Mouse (Mus musculus) midbrain, embryonic 13.5 days (tissue): Measurements from ENCODE around the gene 2410004P03Rik. TPM values are rescaled to one million over a fixed set of nuclear protein-coding genes. Genes with fewer than 3 reads are reported as not detected.
A peak's percentile ranks its signal among the peaks of the same experiment; 100 is the strongest.
"Not testable (repeated sequence)": the region's sequence is repeated elsewhere in the genome, so short reads cannot be mapped to it uniquely, and the experiment has no call there.

Source experiments
- ATAC-seq: fragments of 200-750 bp; cut with Nextera tagmentation; 2 replicates; pipeline ENCODE4 v1.8.0; 2017; ENCODE audit warnings: mild to moderate bottlenecking, moderate TSS enrichment, moderate library complexity
- H3K27ac ChIP-seq: fragments of 300-500 bp; sonication (generic); 2 replicates; pipeline ENCODE4 v1.5.1; 2015; ENCODE audit warnings: inconsistent platforms, mild to moderate bottlenecking, moderate library complexity
- H3K27me3 ChIP-seq: fragments of 300-500 bp; sonication (generic); 2 replicates; pipeline ENCODE4 v1.6.1; 2015; ENCODE audit warnings: mild to moderate bottlenecking, inconsistent platforms
- H3K36me3 ChIP-seq: fragments of 300-500 bp; sonication (generic); 2 replicates; pipeline ENCODE4 v1.6.1; 2015; ENCODE audit warnings: mild to moderate bottlenecking, inconsistent platforms
- H3K4me1 ChIP-seq: fragments of 300-500 bp; sonication (generic); replicated peaks from 2 replicates; pipeline ENCODE4 v1.6.1; 2015; ENCODE audit warnings: inconsistent platforms
- H3K4me2 ChIP-seq: fragments of 300-500 bp; sonication (generic); replicated peaks from 2 replicates; pipeline ENCODE4 v1.6.1; 2015; ENCODE audit warnings: moderate library complexity, mild to moderate bottlenecking, inconsistent platforms
- H3K4me3 ChIP-seq: fragments of 300-500 bp; sonication (generic); replicated peaks from 2 replicates; pipeline ENCODE4 v1.5.1; 2015; ENCODE audit warnings: mild to moderate bottlenecking, inconsistent platforms
- H3K9ac ChIP-seq: fragments of 300-500 bp; sonication (generic); replicated peaks from 2 replicates; pipeline ENCODE4 v1.6.1; 2015; ENCODE audit warnings: mild to moderate bottlenecking, inconsistent platforms
- H3K9me3 ChIP-seq: fragments of 300-500 bp; sonication (generic); 2 replicates; pipeline ENCODE4 v1.6.1; 2016; ENCODE audit warnings: mild to moderate bottlenecking, inconsistent platforms
- WGBS: fragments of 180-500 bp; shearing (Covaris S2); methylation state at CpG from one replicate; pipeline ENCODE4 v1.1.7; 2015; 5-methylcytosine and 5-hydroxymethylcytosine counted together
- polyA plus RNA-seq: library from polyadenylated mRNA; unstranded; fragments of >200 nt; fragmentation: Nextera tagmentation; extraction: Ambion mirVana; gene quantifications from 2 replicates; pipeline ENCODE4 v1.2.1, GENCODE M21; 2015

Gene 2410004P03Rik
- polyA plus RNA-seq, 1 experiment from 2014 or later, result 1.5 TPM

DNA sequence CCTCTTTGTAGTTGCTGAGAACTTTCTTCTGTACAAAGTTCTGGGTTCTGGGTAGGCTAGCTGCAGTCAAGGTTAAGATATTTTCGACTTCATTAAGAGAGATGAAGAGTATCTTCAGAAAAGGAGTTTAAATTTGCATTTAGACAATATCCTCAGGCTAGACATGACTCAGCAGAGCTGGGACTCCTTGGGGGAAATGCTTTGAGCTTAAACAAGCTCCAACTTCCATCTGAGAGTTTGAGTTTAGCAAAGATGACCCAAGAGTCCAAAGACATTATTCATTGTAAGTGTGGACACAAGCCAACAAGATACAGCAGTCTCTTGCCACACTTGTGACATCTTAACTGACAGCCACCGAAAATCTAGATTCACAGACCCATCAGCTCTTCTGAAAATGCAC is 27.9 kb upstream of the 2410004P03Rik start:
- Histone ChIP-seq H3K9me3 (no peaks in the 10 kb centered on the region), H3K36me3 (no peaks in the 10 kb centered on the region), H3K9ac (no peak overlapping the region), H3K27me3 (no peaks in the 10 kb centered on the region), H3K4me3 (no peak overlapping the region), H3K4me2 (no peak overlapping the region), H3K27ac (no peak overlapping the region), H3K4me1 (0 out of 2 replicates have a peak, but pooled peaks cover 6% of the 10 kb centered on the region)
- ATAC-seq, result no peak
- WGBS, result 77% methylated on average over 2 of the region's 2 CpGs

DNA sequence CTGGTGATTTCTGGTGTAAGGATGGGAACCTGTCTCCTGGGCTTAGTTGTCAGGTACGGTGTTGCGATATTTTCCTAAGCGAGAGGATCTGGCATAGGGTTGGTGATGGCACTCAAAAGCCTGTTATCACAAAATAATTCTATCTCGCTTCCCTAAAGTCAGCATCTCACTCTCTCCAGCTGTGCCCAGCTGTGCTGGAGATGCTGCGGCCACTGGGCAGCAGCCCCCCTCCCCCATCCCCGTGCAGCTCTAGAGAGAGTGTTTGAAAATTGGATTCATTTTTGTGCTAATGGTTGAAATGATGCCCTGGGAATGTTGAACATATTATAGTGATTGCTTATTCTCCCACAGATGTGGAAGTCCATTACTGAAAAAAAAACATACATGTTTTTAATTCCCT is 26.7 kb upstream of the 2410004P03Rik start:
- no peaks in the 10 kb centered on the region for H3K36me3 ChIP-seq
- H3K27me3 ChIP-seq, result no peaks in the 10 kb centered on the region
- no peak overlapping the region for H3K27ac ChIP-seq
- no peak overlapping the region for H3K4me2 ChIP-seq
- WGBS, result 78% methylated on average over 6 of the region's 6 CpGs
- ATAC-seq, result no peak
- H3K9ac ChIP-seq, result no peak overlapping the region
- H3K9me3 ChIP-seq, result no peaks in the 10 kb centered on the region
- H3K4me3 ChIP-seq, result no peak overlapping the region
- H3K4me1 ChIP-seq, result 0 out of 2 replicates have a peak, but pooled peaks cover 6% of the 10 kb centered on the region

- Histone ChIP-seq H3K4me2 (no peak overlapping the region), H3K9me3 (no peaks in the 10 kb centered on the region), H3K27ac (no peak overlapping the region), H3K4me1 (0 out of 2 replicates have a peak, but pooled peaks cover 6% of the 10 kb centered on the region), H3K27me3 (no peaks in the 10 kb centered on the region), H3K36me3 (no peaks in the 10 kb centered on the region), H3K9ac (no peak overlapping the region), H3K4me3 (no peak overlapping the region)
- WGBS, result 59% methylated on average over 14 of the region's 14 CpGs
- no peak for ATAC-seq
Measured at GRCm38 (mm10) chr12:17037053-17037610, 25.6 kb upstream of the 2410004P03Rik start.

DNA sequence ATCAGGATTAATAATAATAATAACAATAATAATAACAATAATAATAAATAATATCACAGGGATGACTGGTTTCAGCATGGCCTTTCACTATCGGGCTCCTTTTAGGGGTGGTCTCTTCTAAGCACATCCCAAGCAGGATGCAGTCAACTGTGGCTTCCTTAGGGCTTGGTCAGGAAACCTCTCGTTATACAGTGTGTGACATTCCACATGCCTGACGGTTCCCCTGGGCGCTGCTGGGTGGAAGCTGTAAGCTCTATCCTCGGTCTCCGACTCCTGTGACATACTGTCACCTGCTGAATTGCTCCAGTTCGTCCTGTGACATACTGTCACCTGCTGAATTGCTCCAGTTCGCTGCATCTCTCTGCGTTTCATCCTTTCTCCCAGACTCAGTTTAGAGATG is 25.0 kb upstream of the 2410004P03Rik start:
- no peaks in the 10 kb centered on the region for H3K36me3 ChIP-seq
- H3K27me3 ChIP-seq, result no peaks in the 10 kb centered on the region
- no peak overlapping the region for H3K9ac ChIP-seq
- no peak overlapping the region for H3K4me3 ChIP-seq
- no peak overlapping the region for H3K27ac ChIP-seq
- H3K4me2 ChIP-seq, result no peak overlapping the region
- H3K9me3 ChIP-seq, result no peaks in the 10 kb centered on the region
- ATAC-seq, result no peak; the same call in 1 of the 2 replicates
- 0 out of 2 replicates have a peak, but pooled peaks cover 6% of the 10 kb centered on the region for H3K4me1 ChIP-seq
- WGBS, result 57% methylated on average over 9 of the region's 9 CpGs

- Histone ChIP-seq H3K27ac (no peak overlapping the region), H3K9ac (no peak overlapping the region), H3K4me2 (no peak overlapping the region), H3K36me3 (no peaks in the 10 kb centered on the region), H3K4me3 (no peak overlapping the region), H3K4me1 (0 out of 2 replicates have a peak, but pooled peaks cover 6% of the 10 kb centered on the region), H3K9me3 (no peaks in the 10 kb centered on the region), H3K27me3 (no peaks in the 10 kb centered on the region)
- 65% methylated on average over 2 of the region's 2 CpGs for WGBS
- ATAC-seq, result no peak
Measured at GRCm38 (mm10) chr12:17035128-17035527, 23.6 kb upstream of the 2410004P03Rik start.

DNA sequence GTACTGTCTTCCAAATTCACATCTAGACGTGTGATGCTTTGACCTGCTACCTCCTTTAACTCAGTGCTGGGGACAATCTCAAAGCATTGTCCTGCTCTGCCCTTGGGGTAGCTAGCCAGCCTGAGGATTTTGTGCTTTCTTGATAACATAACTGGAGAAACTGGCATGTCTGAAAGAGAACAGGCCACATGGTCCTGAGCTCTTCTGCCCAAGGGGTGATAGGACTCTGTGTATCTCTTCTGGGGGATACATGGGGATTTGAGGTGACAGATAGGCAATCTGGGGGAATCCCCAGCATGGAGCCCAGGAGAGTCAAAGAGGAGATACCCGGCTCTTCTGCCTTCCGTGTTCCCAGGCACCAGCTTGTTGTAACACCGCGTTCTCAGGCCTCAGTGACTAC is 23.1 kb upstream of the 2410004P03Rik start:
- Histone ChIP-seq H3K4me2 (no peak overlapping the region), H3K9ac (no peak overlapping the region), H3K4me1 (0 out of 2 replicates have a peak, but pooled peaks cover 6% of the 10 kb centered on the region), H3K27ac (no peak overlapping the region), H3K4me3 (no peak overlapping the region), H3K36me3 (no peaks in the 10 kb centered on the region), H3K9me3 (no peaks in the 10 kb centered on the region), H3K27me3 (no peaks in the 10 kb centered on the region)
- 89% methylated on average over 5 of the region's 5 CpGs for WGBS
- ATAC-seq, result no peak

DNA sequence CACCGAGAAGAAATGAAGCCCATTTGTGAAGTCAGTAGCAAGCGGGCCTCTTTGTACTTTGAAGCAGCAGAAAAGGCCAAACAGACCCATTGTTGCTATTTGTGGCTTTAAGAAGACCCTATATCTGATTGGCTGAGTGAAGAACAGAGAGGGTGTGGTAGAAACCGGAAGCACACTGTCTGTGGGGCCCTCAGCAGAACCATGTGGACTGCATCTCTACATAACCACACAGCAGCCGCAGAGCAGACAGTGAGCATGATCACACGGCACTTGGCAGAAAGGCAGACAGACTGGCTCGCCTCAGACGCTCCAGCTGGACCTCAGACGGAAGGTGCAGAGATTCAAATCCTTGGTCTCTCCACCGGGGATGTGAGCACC is 21.9 kb upstream of the 2410004P03Rik start:
- peak; percentile 57; the same call in 1 of the 2 replicates for ATAC-seq
- H3K4me1 ChIP-seq, result 0 out of 2 replicates have a peak, but pooled peaks cover 6% of the 10 kb centered on the region
- H3K4me3 ChIP-seq, result no peak overlapping the region
- no peak overlapping the region for H3K9ac ChIP-seq
- WGBS, result 84% methylated on average over 9 of the region's 9 CpGs
- H3K4me2 ChIP-seq, result no peak overlapping the region
- H3K36me3 ChIP-seq, result no peaks in the 10 kb centered on the region
- no peak overlapping the region for H3K27ac ChIP-seq
- H3K27me3 ChIP-seq, result no peaks in the 10 kb centered on the region
- no peaks in the 10 kb centered on the region for H3K9me3 ChIP-seq

DNA sequence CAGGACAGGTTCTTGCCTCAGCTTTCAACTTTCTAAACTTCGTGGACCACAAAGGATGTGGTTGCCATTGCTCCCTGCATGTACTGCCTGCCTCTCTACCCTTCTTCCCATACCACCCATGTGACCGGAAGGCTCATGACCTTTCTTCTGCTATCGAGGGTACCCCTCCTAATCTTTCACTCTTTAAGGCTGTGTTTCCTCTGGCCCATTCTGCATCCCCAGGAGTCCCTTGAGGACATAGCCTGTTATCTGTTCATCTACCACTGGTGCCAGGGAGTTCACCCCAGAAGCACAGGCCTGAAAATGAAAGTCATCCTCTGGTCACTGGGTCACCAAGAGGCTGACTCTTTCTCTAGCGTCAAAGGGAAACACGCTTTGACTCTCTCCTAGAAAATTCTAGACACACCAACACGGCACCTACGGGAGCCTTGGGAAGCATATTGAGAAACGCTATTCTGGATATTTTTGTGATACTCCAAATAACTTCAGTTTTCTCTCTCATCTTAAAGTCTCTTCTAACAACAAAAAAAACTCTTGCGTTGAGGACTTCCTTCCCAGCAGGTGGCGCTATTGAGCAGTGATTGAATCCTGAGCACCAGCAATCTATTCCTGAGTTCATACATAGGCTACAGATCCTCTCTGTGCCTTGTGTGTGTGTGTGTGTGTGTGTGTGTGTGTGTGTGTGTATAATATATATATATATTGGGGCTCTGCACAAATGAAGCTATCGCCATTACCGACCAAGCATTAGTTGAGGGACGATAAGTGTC is 21.4 kb upstream of the 2410004P03Rik start:
- H3K27me3 ChIP-seq, result no peaks in the 10 kb centered on the region
- no peak overlapping the region for H3K27ac ChIP-seq
- no peaks in the 10 kb centered on the region for H3K9me3 ChIP-seq
- no peak overlapping the region for H3K9ac ChIP-seq
- 0 out of 2 replicates have a peak, but pooled peaks cover 6% of the 10 kb centered on the region for H3K4me1 ChIP-seq
- no peak overlapping the region for H3K4me2 ChIP-seq
- H3K36me3 ChIP-seq, result no peaks in the 10 kb centered on the region
- H3K4me3 ChIP-seq, result no peak overlapping the region
- 42% methylated on average over 13 of the region's 13 CpGs for WGBS
- peak; percentile 72 for ATAC-seq

DNA sequence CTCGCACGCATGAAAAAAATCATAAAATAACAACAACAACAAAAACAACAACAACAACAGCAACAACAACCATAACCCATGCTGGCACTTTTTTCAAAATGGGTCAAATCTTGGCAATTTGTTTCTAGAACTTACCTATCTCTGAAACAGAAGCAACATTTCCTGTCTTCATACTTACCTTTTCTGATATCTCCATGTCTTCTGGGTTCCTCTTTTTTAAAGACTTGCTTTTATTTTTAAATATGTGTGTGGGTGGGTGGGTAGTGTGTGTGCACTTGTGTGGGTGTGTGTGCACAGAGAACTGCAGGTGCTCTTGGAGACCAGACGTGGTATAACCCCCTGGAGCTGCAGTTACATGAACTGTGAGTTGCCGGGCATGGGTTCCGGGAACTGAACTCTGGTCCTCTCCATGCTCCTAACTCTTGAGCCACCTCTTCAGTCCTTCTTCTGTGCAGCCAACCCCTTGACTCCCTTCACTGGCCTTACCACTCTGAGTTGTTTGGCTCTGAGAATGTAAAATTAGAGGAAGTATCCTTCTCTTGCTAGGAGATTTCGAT is 13.1 kb upstream of the 2410004P03Rik start:
- 94% methylated on average over 6 of the region's 6 CpGs for WGBS
- Histone ChIP-seq H3K4me3 (no peak overlapping the region), H3K27ac (no peak overlapping the region), H3K36me3 (no peaks in the 10 kb centered on the region), H3K9me3 (no peaks in the 10 kb centered on the region), H3K9ac (no peak overlapping the region), H3K4me1 (no peaks in the 10 kb centered on the region), H3K4me2 (no peak overlapping the region), H3K27me3 (no peaks in the 10 kb centered on the region)
- no peak for ATAC-seq

DNA sequence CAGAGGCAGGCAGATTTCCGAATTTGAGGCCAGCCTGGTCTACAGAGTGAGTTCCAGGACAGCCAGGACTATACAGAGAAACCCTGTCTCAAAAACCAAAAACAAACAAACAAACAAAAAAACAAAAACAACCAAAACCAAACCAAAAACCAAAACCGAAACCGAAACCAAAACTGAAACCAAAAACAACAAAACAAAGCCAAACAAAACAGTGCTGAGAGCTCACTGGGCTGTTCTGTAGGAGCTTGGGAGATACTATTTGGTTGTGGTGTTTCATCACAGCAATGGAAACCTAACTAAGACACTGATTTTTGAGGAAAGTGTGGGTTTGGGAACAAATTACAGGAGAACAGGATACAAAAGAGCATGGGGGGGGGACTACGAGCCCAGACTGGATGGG is 10.6 kb upstream of the 2410004P03Rik start:
- Histone ChIP-seq H3K4me2 (no peak overlapping the region), H3K4me3 (no peak overlapping the region), H3K9ac (no peak overlapping the region), H3K27ac (no peak overlapping the region), H3K4me1 (no peaks in the 10 kb centered on the region), H3K9me3 (no peaks in the 10 kb centered on the region), H3K36me3 (no peaks in the 10 kb centered on the region), H3K27me3 (no peaks in the 10 kb centered on the region)
- ATAC-seq, result no peak
- WGBS, result 84% methylated on average over 4 of the region's 4 CpGs

DNA sequence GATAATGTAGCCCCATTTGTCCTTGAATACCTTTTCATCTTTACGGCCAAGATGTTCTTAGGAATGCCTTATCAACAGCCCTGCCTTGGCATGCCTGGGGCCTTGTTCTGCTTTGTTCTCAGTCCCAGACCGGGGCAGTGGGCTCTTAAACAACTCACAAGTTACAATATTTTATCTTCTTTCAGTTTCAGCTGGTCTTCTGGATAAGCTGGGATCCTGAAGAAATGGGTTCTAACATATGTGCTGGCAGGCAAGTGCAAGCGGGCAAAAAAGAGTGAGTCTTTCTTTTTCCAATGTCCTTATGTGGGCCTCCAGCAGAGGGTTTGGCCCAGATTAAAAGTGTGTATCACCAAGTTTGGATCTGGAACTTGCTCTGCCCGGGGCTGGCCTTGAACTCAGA is 9.6 kb upstream of the 2410004P03Rik start:
- not testable (repeated sequence) for H3K9me3 ChIP-seq, H3K27me3 ChIP-seq, H3K4me1 ChIP-seq, ATAC-seq, H3K36me3 ChIP-seq, H3K4me2 ChIP-seq, H3K9ac ChIP-seq, H3K4me3 ChIP-seq, H3K27ac ChIP-seq
- WGBS, result 96% methylated on average over 4 of the region's 4 CpGs

- Histone ChIP-seq H3K36me3 (no peaks in the 10 kb centered on the region), H3K4me2 (no peak overlapping the region), H3K27me3 (no peaks in the 10 kb centered on the region), H3K4me1 (no peaks in the 10 kb centered on the region), H3K4me3 (no peak overlapping the region), H3K9ac (no peak overlapping the region), H3K27ac (no peak overlapping the region), H3K9me3 (no peaks in the 10 kb centered on the region)
- ATAC-seq, result no peak
- 36% methylated on average over 4 of the region's 4 CpGs for WGBS
Measured at GRCm38 (mm10) chr12:17018468-17018867, 6.9 kb upstream of the 2410004P03Rik start.
